Mouse (Mus musculus): ENCODE measurements around the gene Atg10. TPM values are rescaled to one million over a fixed set of nuclear protein-coding genes. Genes with fewer than 3 reads are reported as not detected.
A peak's percentile ranks its signal among the peaks of the same experiment; 100 is the strongest.
"Not testable (repeated sequence)": the region's sequence is repeated elsewhere in the genome, so short reads cannot be mapped to it uniquely, and the experiment has no call there.

The Atg10 gene
- total RNA-seq, 1 experiment from 2014 or later, result 8.0 TPM

- no peak for ATAC-seq (replicated peaks; ENCODE audit: insufficient number of reproducible peaks, low FRiP score, low TSS enrichment, poor library complexity, severe bottlenecking)
Observed at GRCm38 (mm10) chr13:90924072-90924471, 299.7 kb downstream of the Atg10 start.

DNA sequence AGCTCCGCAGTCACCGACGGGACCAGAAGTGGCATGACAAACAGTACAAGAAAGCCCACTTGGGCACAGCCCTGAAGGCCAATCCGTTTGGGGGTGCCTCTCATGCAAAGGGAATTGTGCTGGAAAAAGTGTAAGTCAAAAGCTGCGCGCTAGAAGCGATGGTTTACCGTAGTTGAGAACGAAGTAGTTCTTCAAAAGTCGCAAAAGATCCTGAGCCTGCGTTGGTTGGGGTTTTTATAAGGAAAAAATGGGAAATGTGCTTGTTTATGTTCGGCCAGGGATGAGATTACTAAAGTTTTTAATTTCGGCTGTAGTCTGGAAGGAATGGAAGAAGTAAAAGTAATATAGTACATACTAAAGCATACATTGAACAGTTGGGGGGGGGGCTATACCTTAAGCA, 300.2 kb downstream of the Atg10 start:
- ATAC-seq (replicated peaks; ENCODE audit: insufficient number of reproducible peaks, low FRiP score, low TSS enrichment, poor library complexity, severe bottlenecking), result not testable (repeated sequence)

DNA sequence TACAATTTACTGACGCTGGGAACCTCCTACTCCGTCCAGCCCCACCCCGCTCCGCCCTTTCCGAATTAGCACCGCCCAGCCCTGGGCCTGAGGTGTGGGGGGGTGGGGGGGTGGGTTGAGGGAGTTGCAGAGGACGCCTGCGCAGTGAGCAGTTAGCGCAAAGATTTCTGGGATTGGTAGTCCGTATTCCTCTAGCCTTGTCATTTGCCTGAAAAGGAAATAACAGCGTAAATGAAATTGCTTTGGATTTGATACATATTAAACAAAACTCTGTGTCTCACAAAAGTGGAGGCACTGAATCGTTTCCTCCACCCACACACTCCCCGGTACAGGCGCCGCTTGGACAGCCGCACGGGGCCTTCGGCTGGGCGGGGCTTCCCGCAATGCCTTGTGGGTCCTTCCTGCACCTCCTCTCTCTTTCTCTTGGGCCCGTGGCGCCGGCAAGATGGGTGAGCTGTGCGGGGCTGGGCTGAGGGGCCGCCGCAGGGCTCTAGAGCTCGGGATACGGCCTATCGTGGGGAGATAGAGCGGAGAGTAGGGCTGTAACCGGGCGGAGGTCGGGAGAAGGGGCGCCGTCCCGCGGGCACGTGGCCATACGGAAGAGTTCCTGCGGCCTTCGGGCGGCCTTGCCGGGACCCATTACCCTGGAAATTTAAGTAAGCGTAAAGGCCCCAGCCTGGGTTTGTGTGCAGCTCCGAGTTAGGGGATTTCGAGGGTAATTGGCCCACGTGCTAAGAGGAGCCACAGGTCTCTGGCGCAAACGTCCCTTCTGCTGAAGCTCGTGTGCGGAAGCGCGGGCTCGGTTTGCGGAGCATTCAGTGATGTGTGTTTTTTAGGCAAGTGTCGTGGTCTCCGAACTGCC, 300.8 kb downstream of the Atg10 start, which contains the start of gene Rps23:
Rps23 (plus strand) TSS at position 208 of the 862 bp plus-strand sequence.
- ATAC-seq (replicated peaks; ENCODE audit: insufficient number of reproducible peaks, low FRiP score, low TSS enrichment, poor library complexity, severe bottlenecking), result peak; percentile 82

DNA sequence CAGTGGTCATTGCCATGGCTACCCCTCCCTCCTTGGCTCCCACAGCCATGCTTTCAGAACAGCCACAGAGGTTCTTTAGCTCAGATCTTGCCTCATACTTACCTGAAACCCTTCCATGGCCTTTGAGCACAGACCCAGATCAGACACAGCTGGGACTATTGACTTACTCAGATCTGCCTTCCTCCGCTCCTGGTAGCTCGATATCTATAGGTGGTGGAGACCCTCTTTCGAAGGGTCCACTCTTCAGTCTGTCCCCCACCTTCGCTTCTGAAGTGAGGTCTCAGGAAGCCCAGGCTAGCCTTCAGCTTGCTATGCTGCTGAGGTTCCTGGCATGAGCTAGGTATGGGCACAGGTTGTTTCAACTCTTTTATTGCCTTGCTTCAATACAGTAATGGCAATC, 309.0 kb downstream of the Atg10 start:
- no peak for ATAC-seq (replicated peaks; ENCODE audit: insufficient number of reproducible peaks, low FRiP score, low TSS enrichment, poor library complexity, severe bottlenecking)

- ATAC-seq (replicated peaks; ENCODE audit: insufficient number of reproducible peaks, low FRiP score, low TSS enrichment, poor library complexity, severe bottlenecking), result no peak
Observed at GRCm38 (mm10) chr13:90913675-90914192, 310.0 kb downstream of the Atg10 start.

- no peak for ATAC-seq (replicated peaks; ENCODE audit: insufficient number of reproducible peaks, low FRiP score, low TSS enrichment, poor library complexity, severe bottlenecking)
Observed at GRCm38 (mm10) chr13:90912760-90913674, 310.8 kb downstream of the Atg10 start.

DNA sequence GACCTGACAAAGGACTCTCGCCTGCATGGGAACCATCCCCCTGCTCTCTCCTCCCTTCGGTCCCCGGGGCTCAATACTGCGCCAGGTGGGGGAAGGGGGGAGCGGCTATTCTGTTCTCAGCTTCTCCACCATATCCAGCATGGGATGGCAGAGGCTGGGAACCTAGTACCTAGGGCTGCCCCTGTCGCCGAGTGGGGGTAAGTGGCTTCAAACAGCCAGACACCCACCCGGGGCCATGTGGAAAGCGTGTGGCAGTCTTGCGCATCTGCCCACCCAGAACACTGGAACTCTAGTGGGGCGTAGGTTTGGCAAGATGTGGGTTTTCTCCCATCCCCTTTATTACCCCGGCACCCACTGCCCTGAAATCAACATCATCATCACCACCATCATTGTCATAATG, 316.4 kb downstream of the Atg10 start:
- no peak for ATAC-seq (replicated peaks; ENCODE audit: insufficient number of reproducible peaks, low FRiP score, low TSS enrichment, poor library complexity, severe bottlenecking)

DNA sequence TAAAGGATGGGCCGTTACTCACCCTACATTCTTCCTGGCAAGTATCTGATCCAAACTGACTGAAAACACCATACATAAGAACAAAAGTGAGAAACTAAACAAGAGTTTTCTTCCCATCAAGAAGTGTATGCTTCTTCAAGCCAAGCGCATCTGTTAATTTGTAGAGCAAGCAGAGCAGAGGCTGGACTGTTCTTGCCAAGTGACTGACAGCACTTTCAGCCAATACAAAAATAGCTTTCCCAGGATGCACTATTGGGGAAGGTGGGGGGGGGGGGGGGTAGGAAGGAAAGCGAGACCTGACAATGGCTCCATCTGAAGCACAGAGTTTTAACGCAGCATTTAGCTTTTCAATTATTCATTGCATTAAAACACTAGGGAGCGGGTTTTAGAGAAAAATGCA, 318.6 kb downstream of the Atg10 start, which contains the start of gene Atp6ap1l:
Atp6ap1l (minus strand) TSS at position 180 of the 400 bp plus-strand sequence.
- ATAC-seq (replicated peaks; ENCODE audit: insufficient number of reproducible peaks, low FRiP score, low TSS enrichment, poor library complexity, severe bottlenecking), result no peak

GRCm38 (mm10) chr13:90896821-90897220, 326.9 kb downstream of the Atg10 start:
- ATAC-seq (replicated peaks; ENCODE audit: insufficient number of reproducible peaks, low FRiP score, low TSS enrichment, poor library complexity, severe bottlenecking), result no peak

GRCm38 (mm10) chr13:90896098-90896497, 327.7 kb downstream of the Atg10 start:
- ATAC-seq (replicated peaks; ENCODE audit: insufficient number of reproducible peaks, low FRiP score, low TSS enrichment, poor library complexity, severe bottlenecking), result no peak

DNA sequence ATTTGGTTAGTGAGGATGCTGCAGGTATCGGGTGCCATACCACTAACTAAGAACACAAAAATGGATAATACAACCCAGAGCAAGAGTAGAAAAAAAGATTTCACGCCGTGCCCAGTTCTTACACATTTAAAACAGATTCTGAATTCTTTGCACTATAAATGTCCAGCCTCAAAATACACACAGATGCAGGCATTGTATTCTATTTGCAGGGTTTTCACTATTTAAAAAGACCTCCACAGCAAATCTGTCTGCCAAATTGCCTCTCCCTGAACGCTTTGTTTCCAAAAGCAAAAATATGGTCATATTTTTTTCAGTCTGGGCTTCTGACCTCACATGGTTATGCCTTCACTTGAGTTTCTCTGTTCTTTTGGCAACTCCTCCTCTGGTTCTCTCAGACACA, 328.9 kb downstream of the Atg10 start:
- no peak for ATAC-seq (replicated peaks; ENCODE audit: insufficient number of reproducible peaks, low FRiP score, low TSS enrichment, poor library complexity, severe bottlenecking)

- no peak for ATAC-seq (replicated peaks; ENCODE audit: insufficient number of reproducible peaks, low FRiP score, low TSS enrichment, poor library complexity, severe bottlenecking)
Observed at GRCm38 (mm10) chr13:90890111-90890510, 333.7 kb downstream of the Atg10 start.

DNA sequence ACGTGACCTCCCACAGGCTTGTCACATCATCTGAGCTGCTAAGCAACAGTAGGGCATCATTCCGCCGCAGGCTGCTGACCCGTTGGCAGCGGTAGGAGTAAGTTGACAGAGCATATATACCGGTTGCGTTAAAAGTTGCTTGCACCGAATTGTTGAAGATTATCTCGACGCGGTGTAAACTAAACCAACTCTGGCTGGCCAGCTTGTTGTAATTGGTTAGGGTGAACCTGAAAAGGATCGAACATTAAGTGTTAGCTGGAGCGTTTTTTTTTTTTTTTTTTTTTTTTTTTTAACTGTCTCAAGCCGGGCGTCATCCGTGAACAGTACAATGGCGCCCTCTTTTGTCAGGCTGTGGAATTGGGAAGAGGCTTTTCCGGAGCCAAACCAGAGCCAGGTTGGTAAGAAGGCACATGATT, 337.2 kb downstream of the Atg10 start:
- no peak for ATAC-seq (replicated peaks; ENCODE audit: insufficient number of reproducible peaks, low FRiP score, low TSS enrichment, poor library complexity, severe bottlenecking)

GRCm38 (mm10) chr13:90885856-90886532, 337.8 kb downstream of the Atg10 start:
- no peak for ATAC-seq (replicated peaks; ENCODE audit: insufficient number of reproducible peaks, low FRiP score, low TSS enrichment, poor library complexity, severe bottlenecking)

Other genes with a start within 250 kb of the Atg10 start
- gene Ssbp2, start 236.3 kb upstream of the Atg10 start, total RNA-seq (2017), result 9.8 to 35.4 TPM (median 12.4 TPM) in 3 replicates

Measured in monocyte, adult 5-6 weeks (primary cell).